ENCODE assay signal across 9 mouse cellular contexts in genomic region chr6:47649961-47650360, GRCm38 (mm10). TPM values are rescaled to one million over a fixed set of nuclear protein-coding genes. Genes with fewer than 3 reads are reported as not detected.
A peak's percentile ranks its signal among the peaks of the same experiment; 100 is the strongest.
DNase-seq lines count a peak whose midpoint lies in the region; ATAC-seq and TF ChIP-seq lines count a peak whose summit lies in the region.
"Had no signal": no experiment of that assay in that cellular context is flagged by ENCODE, and none has a peak within 500 bp of the region (broad histone marks: within the 10 kb centered on the region; RNA-seq: fewer than 3 reads in every experiment).

No protein-coding gene starts in this region.

- WGBS in kidney, embryonic 15.5 days, result 85% methylated on average over 6 of the region's 6 CpGs
- 89% methylated on average over 6 of the region's 6 CpGs for WGBS in limb, embryonic 10.5 days
- 89% methylated on average over 6 of the region's 6 CpGs for WGBS in midbrain, embryonic 13.5 days

- H3K27me3 ChIP-seq in kidney, embryonic 15.5 days, result 0 out of 2 replicates have a peak, but pooled peaks cover 3% of the 10 kb centered on the region
- H3K27me3 ChIP-seq in limb, embryonic 10.5 days (ENCODE audit: low read depth, poor library complexity, severe bottlenecking), result peaks cover 10% of the 10 kb centered on the region; the same call in 1 of the 2 replicates
- H3K27me3 ChIP-seq in midbrain, embryonic 13.5 days, result peaks cover 8% of the 10 kb centered on the region; the same call in 1 of the 2 replicates

- no peaks in the 10 kb centered on the region for H3K9me3 ChIP-seq in kidney, embryonic 15.5 days (replicated peaks)
- H3K9me3 ChIP-seq in limb, embryonic 10.5 days (replicated peaks), result no peaks in the 10 kb centered on the region
- no peaks in the 10 kb centered on the region for H3K9me3 ChIP-seq in midbrain, embryonic 13.5 days
- H3K9me3 ChIP-seq: limb, embryonic 13.5 days had no signal

- ATAC-seq in kidney, embryonic 15.5 days (replicated peaks; ENCODE audit: low FRiP score), result no peak
- no peak for ATAC-seq in midbrain, embryonic 13.5 days

- no peak overlapping the region for H3K4me3 ChIP-seq in kidney, embryonic 15.5 days (replicated peaks)
- H3K4me3 ChIP-seq in left cerebral cortex, adult 2 months, result no peak overlapping the region
- H3K4me3 ChIP-seq in limb, embryonic 10.5 days, result no peak overlapping the region
- no peak overlapping the region for H3K4me3 ChIP-seq in midbrain, embryonic 13.5 days (replicated peaks)

- H3K36me3 ChIP-seq in kidney, embryonic 15.5 days, result no peaks in the 10 kb centered on the region
- H3K36me3 ChIP-seq in limb, embryonic 10.5 days, result no peaks in the 10 kb centered on the region
- no peaks in the 10 kb centered on the region for H3K36me3 ChIP-seq in midbrain, embryonic 13.5 days
- H3K36me3 ChIP-seq: limb, embryonic 13.5 days had no signal

- no peak for TF ChIP-seq CTCF in left cerebral cortex, adult 2 months (IDR thresholded peaks at IDR 0.05)

- no peak overlapping the region for H3K27ac ChIP-seq in kidney, embryonic 15.5 days
- H3K27ac ChIP-seq in left cerebral cortex, adult 2 months, result no peak overlapping the region
- H3K27ac ChIP-seq in limb, embryonic 10.5 days, result no peak overlapping the region
- H3K27ac ChIP-seq in midbrain, embryonic 13.5 days, result no peak overlapping the region
- H3K27ac ChIP-seq: limb, embryonic 13.5 days had no signal

- H3K9ac ChIP-seq in kidney, embryonic 15.5 days, result no peak overlapping the region
- no peak overlapping the region for H3K9ac ChIP-seq in midbrain, embryonic 13.5 days (replicated peaks)
- H3K9ac ChIP-seq: limb, embryonic 13.5 days had no signal

- intact Hi-C loops in left cerebral cortex, adult 2 months (cut with DNase I), result no loop called here

- DNase-seq in kidney, adult 9 months, result peak; percentile 7
- peak; percentile 20 for DNase-seq in thymus, postnatal 4 days
- no peak for DNase-seq in thymus, postnatal 0 days (ENCODE audit: low spot score)
- DNase-seq in cerebellum, adult 9-11 months, result peak; percentile 56
- peak; percentile 13 to 16 for DNase-seq in left cerebral cortex, adult 2 months (ENCODE audit: extremely low spot score in 1 of 2, low spot score in 2 of 2)
- no peak for DNase-seq in limb, embryonic 10.5 days (ENCODE audit: low spot score)

- 0 out of 2 replicates have a peak, but pooled peaks cover 2% of the 10 kb centered on the region for H3K4me1 ChIP-seq in kidney, embryonic 15.5 days
- H3K4me1 ChIP-seq in limb, embryonic 10.5 days, result peaks cover 7% of the 10 kb centered on the region
- no peaks in the 10 kb centered on the region for H3K4me1 ChIP-seq in midbrain, embryonic 13.5 days (replicated peaks)
- H3K4me1 ChIP-seq: limb, embryonic 13.5 days had no signal

- no peak overlapping the region for H3K4me2 ChIP-seq in kidney, embryonic 15.5 days
- H3K4me2 ChIP-seq in midbrain, embryonic 13.5 days (replicated peaks), result no peak overlapping the region

RNA-seq across cellular contexts. Expression of gene Ezh2, which starts 54.8 kb away (rescaled TPM):
- 108 and 116 TPM in 2 replicates for polyA plus RNA-seq in kidney, embryonic 15.5 days (2015; fragmentation: Nextera tagmentation; extraction: Ambion mirVana)
- polyA plus RNA-seq in thymus, postnatal 0 days (2015; fragmentation: Nextera tagmentation; extraction: Ambion mirVana), result 183 and 197 TPM in 2 replicates
- total RNA-seq in left cerebral cortex, adult 2 months (2021), result 10 to 100 TPM; 11.3 to 13.5 TPM
- 150 and 171 TPM in 2 replicates for polyA plus RNA-seq in limb, embryonic 10.5 days (2016; fragmentation: Nextera tagmentation; extraction: Ambion mirVana)
- 150 and 153 TPM in 2 replicates for polyA plus RNA-seq in midbrain, embryonic 13.5 days (2015; fragmentation: Nextera tagmentation; extraction: Ambion mirVana)

Comparison
In these comparisons a context has a peak if more than half of its experiments do, and no peak if none do; other contexts are left out.
1. DNase-seq: peak in kidney, adult 9 months (single experiment), thymus, postnatal 4 days (single experiment), cerebellum, adult 9-11 months (single experiment) and left cerebral cortex, adult 2 months (2 of 2); none in thymus, postnatal 0 days (single experiment) and limb, embryonic 10.5 days (single experiment).